Mouse (Mus musculus): ENCODE measurements around the gene Znrd1as. TPM values are rescaled to one million over a fixed set of nuclear protein-coding genes. Genes with fewer than 3 reads are reported as not detected.
A peak's percentile ranks its signal among the peaks of the same experiment; 100 is the strongest.

Znrd1as gene
- polyA plus RNA-seq (2014; fragmentation: Nextera tagmentation; extraction: Ambion mirVana) = 2.9 and 6.1 TPM in 2 replicates

DNA sequence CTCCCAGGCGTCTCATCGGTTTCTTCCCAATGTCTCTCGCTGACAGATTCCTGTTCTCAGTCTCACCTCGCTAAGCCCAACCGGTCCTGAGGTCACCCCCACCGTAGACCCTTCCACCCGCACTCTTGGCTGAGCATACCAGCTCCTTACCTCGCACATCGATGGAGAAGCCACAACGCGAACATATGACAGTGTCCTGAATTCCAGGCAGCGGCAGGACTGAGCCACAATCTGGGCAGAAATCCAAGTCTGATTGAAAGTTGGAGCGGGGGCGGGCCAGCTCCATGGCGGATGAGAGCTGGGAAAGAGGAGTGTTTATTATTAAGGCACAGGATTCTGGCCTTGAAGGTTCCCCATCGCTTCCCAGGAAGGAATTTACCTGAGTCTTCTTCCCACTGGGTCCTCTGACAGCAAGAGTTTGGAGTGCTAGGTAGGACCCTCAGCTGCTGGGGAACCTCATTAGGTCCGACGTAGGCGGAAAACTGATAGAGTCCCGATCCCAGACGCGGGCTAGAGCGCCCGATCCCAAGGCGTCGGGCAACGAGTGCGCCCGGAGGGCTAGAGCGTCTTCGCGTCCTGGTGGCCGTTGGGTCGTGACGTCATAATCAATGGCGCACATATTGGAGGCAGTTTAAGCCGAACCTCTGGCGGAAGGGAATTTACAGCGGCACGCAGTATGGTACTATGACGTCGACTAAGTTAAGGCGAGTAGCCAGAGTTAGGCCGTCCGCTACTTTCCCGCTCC lies at the start of gene Znrd1as, which contains the start of gene Znrd1:
Znrd1as (plus strand) TSS at position 594 of the 745 bp plus-strand sequence.
Znrd1 (minus strand) TSS at position 561 of the 745 bp plus-strand sequence.
- Histone ChIP-seq H3K4me3 (replicated peaks; ENCODE audit: low read depth, low read length) (peak within 1 kb of the TSS; percentile 67), H3K27me3 (ENCODE audit: control insufficient read depth, insufficient read depth, low read length) (no peaks in the 10 kb centered on the region), H3K4me1 (ENCODE audit: control insufficient read depth, insufficient read depth, low read length) (peaks cover 16% of the 10 kb centered on the region), H3K27ac (replicated peaks; ENCODE audit: low read depth, low read length) (peak within 1 kb of the TSS; percentile 70), H3K36me3 (ENCODE audit: control insufficient read depth, insufficient read depth, low read length) (peaks cover 8% of the 10 kb centered on the region), H3K4me2 (ENCODE audit: low read length) (peak within 1 kb of the TSS; percentile 80), H3K9ac (replicated peaks; ENCODE audit: low read length) (peak within 1 kb of the TSS; percentile 74), H3K9me3 (ENCODE audit: control insufficient read depth, low read length) (no peaks in the 10 kb centered on the region)
- peak; percentile 97 for ATAC-seq (ENCODE audit: low FRiP score, low TSS enrichment)
- under 1% methylated on average over 46 of the region's 46 CpGs for WGBS
- peak; percentile 100 for DNase-seq

DNA sequence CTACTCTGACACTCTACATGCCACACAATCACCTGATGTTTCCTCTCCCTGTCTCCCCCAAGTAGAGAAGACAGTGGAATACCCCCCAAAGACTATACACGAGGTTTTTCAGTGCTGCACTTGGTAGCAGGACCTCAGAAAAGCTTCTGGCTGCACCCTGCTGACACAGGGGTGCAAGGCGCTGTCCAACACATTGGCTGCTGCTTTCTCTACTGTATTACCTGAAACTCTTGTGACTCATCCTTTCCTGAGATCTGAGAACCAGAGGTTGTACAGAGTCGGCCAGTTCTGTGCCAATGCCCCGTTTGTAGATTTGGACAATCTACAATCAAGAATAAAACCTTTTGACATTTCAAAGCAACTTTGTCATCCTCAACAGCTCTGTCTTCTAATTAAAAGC lies 48.6 kb upstream of the Znrd1as start:
- Histone ChIP-seq H3K4me3 (replicated peaks; ENCODE audit: low read depth, low read length) (no peak overlapping the region), H3K9ac (replicated peaks; ENCODE audit: low read length) (no peak overlapping the region), H3K4me1 (ENCODE audit: control insufficient read depth, insufficient read depth, low read length) (no peaks in the 10 kb centered on the region), H3K4me2 (ENCODE audit: low read length) (no peak overlapping the region), H3K36me3 (ENCODE audit: control insufficient read depth, insufficient read depth, low read length) (no peaks in the 10 kb centered on the region), H3K27ac (replicated peaks; ENCODE audit: low read depth, low read length) (no peak overlapping the region), H3K9me3 (ENCODE audit: control insufficient read depth, low read length) (no peaks in the 10 kb centered on the region), H3K27me3 (ENCODE audit: control insufficient read depth, insufficient read depth, low read length) (no peaks in the 10 kb centered on the region)
- no peak for ATAC-seq (ENCODE audit: low FRiP score, low TSS enrichment)
- DNase-seq = no peak
- 59% methylated on average over 4 of the region's 4 CpGs for WGBS

DNA sequence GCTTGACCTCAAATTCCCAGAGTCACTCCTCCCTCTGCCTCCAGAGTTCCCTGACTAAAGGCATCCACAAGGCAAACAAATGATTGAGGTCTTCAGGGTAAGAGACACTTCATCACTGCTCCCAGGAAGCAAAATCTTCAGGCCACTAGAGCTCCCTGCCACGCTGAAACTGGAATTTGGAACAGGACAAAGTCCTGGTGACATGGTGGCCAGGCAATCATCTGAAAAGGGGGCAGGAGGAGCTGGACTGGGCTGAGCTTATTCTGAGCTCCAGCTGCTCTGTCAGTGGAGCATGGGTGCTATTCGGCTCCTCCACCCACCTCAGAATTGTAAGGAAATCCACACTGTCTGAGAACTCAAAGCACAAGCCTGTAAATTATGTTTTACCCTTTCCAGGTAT lies 46.4 kb upstream of the Znrd1as start:
- no peak overlapping the region for H3K27ac ChIP-seq (replicated peaks; ENCODE audit: low read depth, low read length)
- H3K36me3 ChIP-seq (ENCODE audit: control insufficient read depth, insufficient read depth, low read length) = no peaks in the 10 kb centered on the region
- DNase-seq = no peak
- H3K4me1 ChIP-seq (ENCODE audit: control insufficient read depth, insufficient read depth, low read length) = no peaks in the 10 kb centered on the region
- no peaks in the 10 kb centered on the region for H3K27me3 ChIP-seq (ENCODE audit: control insufficient read depth, insufficient read depth, low read length)
- no peak overlapping the region for H3K4me3 ChIP-seq (replicated peaks; ENCODE audit: low read depth, low read length)
- no peak for ATAC-seq (ENCODE audit: low FRiP score, low TSS enrichment)
- H3K4me2 ChIP-seq (ENCODE audit: low read length) = no peak overlapping the region
- 79% methylated on average over 2 of the region's 2 CpGs for WGBS
- no peaks in the 10 kb centered on the region for H3K9me3 ChIP-seq (ENCODE audit: control insufficient read depth, low read length)
- no peak overlapping the region for H3K9ac ChIP-seq (replicated peaks; ENCODE audit: low read length)

DNA sequence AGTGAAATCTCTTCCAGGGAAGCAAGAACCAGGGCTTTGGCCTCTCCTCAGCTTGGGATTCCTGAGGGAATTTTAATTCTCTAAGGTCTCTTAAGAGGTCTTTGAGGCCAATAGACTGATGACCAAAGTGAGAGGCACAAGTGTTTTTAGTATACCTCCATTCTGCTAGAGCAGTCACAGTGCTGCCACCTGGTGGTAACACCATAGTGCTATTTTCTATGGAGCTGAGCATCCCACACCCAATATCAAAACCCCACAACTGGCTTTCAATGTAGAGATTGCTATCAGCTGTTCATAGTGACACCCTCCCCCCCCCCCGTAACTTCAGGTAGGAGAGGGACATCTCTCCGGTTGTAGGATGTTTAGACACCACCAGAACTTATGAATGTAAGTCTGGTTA lies 44.3 kb upstream of the Znrd1as start:
- no peaks in the 10 kb centered on the region for H3K36me3 ChIP-seq (ENCODE audit: control insufficient read depth, insufficient read depth, low read length)
- H3K4me1 ChIP-seq (ENCODE audit: control insufficient read depth, insufficient read depth, low read length) = no peaks in the 10 kb centered on the region
- no peak overlapping the region for H3K27ac ChIP-seq (replicated peaks; ENCODE audit: low read depth, low read length)
- ATAC-seq (ENCODE audit: low FRiP score, low TSS enrichment) (no peak), DNase-seq (peak; percentile 89)
- no peak overlapping the region for H3K4me2 ChIP-seq (ENCODE audit: low read length)
- no peaks in the 10 kb centered on the region for H3K9me3 ChIP-seq (ENCODE audit: control insufficient read depth, low read length)
- H3K27me3 ChIP-seq (ENCODE audit: control insufficient read depth, insufficient read depth, low read length) = no peaks in the 10 kb centered on the region
- 14% methylated on average over 2 of the region's 2 CpGs for WGBS
- H3K9ac ChIP-seq (replicated peaks; ENCODE audit: low read length) = no peak overlapping the region
- no peak overlapping the region for H3K4me3 ChIP-seq (replicated peaks; ENCODE audit: low read depth, low read length)

DNA sequence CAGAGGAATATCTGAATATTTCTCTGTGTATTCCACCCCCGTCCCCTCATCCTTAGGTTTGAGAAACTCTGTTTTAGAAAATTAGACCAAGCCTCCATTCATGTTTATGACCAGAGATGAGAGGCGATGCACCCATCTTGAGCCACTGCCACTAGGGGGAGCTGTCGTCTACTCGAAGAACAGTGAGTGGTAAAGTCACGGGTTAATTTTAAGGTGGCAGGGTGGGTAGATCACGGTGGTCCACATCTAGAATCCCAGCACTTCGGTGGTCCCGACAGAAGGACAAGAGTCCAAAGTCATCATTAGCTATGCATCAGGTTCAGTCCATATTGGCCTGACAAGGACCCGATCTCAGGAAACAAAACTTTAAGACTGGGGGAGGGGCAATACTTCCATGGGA lies 43.3 kb upstream of the Znrd1as start:
- H3K27me3 ChIP-seq (ENCODE audit: control insufficient read depth, insufficient read depth, low read length) = no peaks in the 10 kb centered on the region
- H3K36me3 ChIP-seq (ENCODE audit: control insufficient read depth, insufficient read depth, low read length) = no peaks in the 10 kb centered on the region
- H3K4me1 ChIP-seq (ENCODE audit: control insufficient read depth, insufficient read depth, low read length) = no peaks in the 10 kb centered on the region
- DNase-seq = peak; percentile 78
- no peak overlapping the region for H3K4me3 ChIP-seq (replicated peaks; ENCODE audit: low read depth, low read length)
- ATAC-seq (ENCODE audit: low FRiP score, low TSS enrichment) = no peak
- WGBS = 17% methylated on average over 9 of the region's 9 CpGs
- no peak overlapping the region for H3K4me2 ChIP-seq (ENCODE audit: low read length)
- H3K9ac ChIP-seq (replicated peaks; ENCODE audit: low read length) = no peak overlapping the region
- H3K9me3 ChIP-seq (ENCODE audit: control insufficient read depth, low read length) = no peaks in the 10 kb centered on the region
- no peak overlapping the region for H3K27ac ChIP-seq (replicated peaks; ENCODE audit: low read depth, low read length)

DNA sequence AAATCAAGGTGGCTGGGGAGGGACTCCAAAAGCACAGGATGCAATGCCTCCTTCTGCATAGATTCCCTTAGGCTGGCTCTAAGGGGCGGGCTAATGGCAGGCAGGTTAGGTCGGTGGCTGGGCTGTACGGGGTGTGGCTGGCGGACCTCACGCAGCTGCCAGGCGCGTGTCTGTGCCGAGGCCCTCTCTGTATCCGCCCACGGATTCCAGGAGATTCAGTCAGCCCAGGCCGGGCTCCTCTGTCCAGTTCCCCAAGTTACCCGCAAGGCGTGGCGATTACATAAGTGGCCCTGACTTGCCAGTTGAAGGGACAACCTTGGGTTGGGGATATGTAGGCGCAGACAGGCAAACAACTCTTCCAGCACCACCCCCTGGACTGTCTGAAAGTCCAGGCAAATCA lies 38.2 kb upstream of the Znrd1as start:
- no peak for DNase-seq
- WGBS = 54% methylated on average over 15 of the region's 15 CpGs
- Histone ChIP-seq H3K9me3 (ENCODE audit: control insufficient read depth, low read length) (no peaks in the 10 kb centered on the region), H3K27me3 (ENCODE audit: control insufficient read depth, insufficient read depth, low read length) (no peaks in the 10 kb centered on the region), H3K4me3 (replicated peaks; ENCODE audit: low read depth, low read length) (no peak overlapping the region), H3K4me2 (ENCODE audit: low read length) (no peak overlapping the region), H3K36me3 (ENCODE audit: control insufficient read depth, insufficient read depth, low read length) (no peaks in the 10 kb centered on the region), H3K9ac (replicated peaks; ENCODE audit: low read length) (no peak overlapping the region), H3K27ac (replicated peaks; ENCODE audit: low read depth, low read length) (no peak overlapping the region), H3K4me1 (ENCODE audit: control insufficient read depth, insufficient read depth, low read length) (no peaks in the 10 kb centered on the region)
- no peak for ATAC-seq (ENCODE audit: low FRiP score, low TSS enrichment)

DNA sequence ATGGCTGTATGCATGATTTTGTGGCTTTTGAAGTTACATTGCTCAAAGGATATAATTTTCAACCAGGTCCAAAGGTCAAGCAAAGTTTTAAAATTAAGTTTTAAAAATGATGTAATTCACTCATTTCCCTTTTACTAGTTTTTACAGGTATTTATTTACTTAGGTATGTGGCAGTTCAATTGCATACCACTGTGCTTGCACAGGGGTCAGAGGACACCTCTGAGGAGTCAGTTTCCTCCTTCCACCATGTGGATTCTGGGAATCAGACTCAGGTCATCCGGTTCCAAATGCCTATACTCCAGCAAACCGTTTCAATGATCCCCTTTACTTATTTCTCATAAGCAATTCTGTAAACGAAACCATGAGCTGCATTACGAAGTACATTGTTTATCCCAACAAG lies 35.7 kb upstream of the Znrd1as start:
- no peaks in the 10 kb centered on the region for H3K27me3 ChIP-seq (ENCODE audit: control insufficient read depth, insufficient read depth, low read length)
- H3K27ac ChIP-seq (replicated peaks; ENCODE audit: low read depth, low read length) = no peak overlapping the region

DNA sequence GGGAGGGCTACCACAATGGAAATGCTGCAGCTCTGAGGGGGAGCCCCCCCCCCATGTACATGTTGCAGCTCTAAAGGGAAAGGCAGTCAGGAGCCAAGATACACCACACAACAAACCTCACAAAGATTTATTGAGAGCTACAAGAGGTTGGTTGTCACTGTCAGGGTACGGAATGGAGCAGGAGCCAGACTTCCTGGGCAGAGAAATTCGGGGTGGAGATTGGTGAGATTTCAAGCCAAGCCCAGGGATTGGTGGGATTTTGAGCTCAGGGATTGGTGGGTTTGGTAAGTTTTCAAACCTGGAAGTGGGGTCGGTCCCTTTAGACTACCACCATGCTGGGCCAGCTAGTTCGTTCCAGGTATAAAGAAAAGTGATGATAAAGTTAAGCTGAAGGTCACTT lies 34.9 kb upstream of the Znrd1as start:
- Histone ChIP-seq H3K4me1 (ENCODE audit: control insufficient read depth, insufficient read depth, low read length) (no peaks in the 10 kb centered on the region), H3K36me3 (ENCODE audit: control insufficient read depth, insufficient read depth, low read length) (no peaks in the 10 kb centered on the region), H3K27me3 (ENCODE audit: control insufficient read depth, insufficient read depth, low read length) (no peaks in the 10 kb centered on the region), H3K9me3 (ENCODE audit: control insufficient read depth, low read length) (no peaks in the 10 kb centered on the region), H3K4me2 (ENCODE audit: low read length) (no peak overlapping the region), H3K27ac (replicated peaks; ENCODE audit: low read depth, low read length) (no peak overlapping the region), H3K4me3 (replicated peaks; ENCODE audit: low read depth, low read length) (no peak overlapping the region), H3K9ac (replicated peaks; ENCODE audit: low read length) (no peak overlapping the region)
- WGBS = 71% methylated on average over 4 of the region's 4 CpGs
- no peak for ATAC-seq (ENCODE audit: low FRiP score, low TSS enrichment)
- DNase-seq = no peak

More for the DNA sequence above, 35.7 kb upstream of the Znrd1as start:
- Histone ChIP-seq H3K4me2 (ENCODE audit: low read length) (no peak overlapping the region), H3K36me3 (ENCODE audit: control insufficient read depth, insufficient read depth, low read length) (no peaks in the 10 kb centered on the region), H3K4me3 (replicated peaks; ENCODE audit: low read depth, low read length) (no peak overlapping the region), H3K9me3 (ENCODE audit: control insufficient read depth, low read length) (no peaks in the 10 kb centered on the region), H3K9ac (replicated peaks; ENCODE audit: low read length) (no peak overlapping the region), H3K4me1 (ENCODE audit: control insufficient read depth, insufficient read depth, low read length) (no peaks in the 10 kb centered on the region)
- WGBS = 91% methylated on average over 4 of the region's 4 CpGs
- ATAC-seq (ENCODE audit: low FRiP score, low TSS enrichment) (no peak), DNase-seq (no peak)

DNA sequence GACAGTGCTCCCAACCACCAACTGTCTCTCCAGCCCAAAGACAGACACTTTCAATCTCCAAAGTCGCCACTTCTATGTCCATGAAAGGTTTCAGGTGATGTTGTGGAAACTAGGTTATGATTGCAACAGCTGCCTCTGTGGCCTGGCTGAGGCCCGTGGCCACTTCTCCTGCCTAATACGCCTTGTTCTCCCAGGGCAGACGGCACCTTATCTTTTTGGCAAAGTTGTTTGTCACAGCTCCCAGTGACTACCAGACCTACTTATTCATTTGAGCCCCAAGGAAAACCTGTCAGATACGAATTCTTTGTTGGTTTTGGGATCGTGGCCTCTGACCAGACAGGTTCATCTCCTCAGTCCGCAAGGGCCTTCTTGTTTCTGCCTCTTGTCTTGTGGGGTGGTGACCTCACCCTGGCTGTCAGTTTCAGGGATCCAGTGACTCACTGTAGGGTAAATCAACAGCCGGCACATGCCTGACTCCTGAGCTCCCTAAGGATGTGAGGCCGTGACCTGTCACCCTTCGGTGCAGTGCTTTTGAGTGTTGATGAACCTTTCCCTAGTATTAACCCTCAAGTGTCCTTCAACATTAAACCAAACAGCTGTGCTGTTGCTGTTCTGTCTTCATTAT lies 30.8 kb upstream of the Znrd1as start:
- 70% methylated on average over 10 of the region's 10 CpGs for WGBS
- no peak overlapping the region for H3K9ac ChIP-seq (replicated peaks; ENCODE audit: low read length)
- H3K4me3 ChIP-seq (replicated peaks; ENCODE audit: low read depth, low read length) = no peak overlapping the region
- DNase-seq = no peak
- H3K36me3 ChIP-seq (ENCODE audit: control insufficient read depth, insufficient read depth, low read length) = no peaks in the 10 kb centered on the region
- H3K9me3 ChIP-seq (ENCODE audit: control insufficient read depth, low read length) = no peaks in the 10 kb centered on the region
- H3K4me1 ChIP-seq (ENCODE audit: control insufficient read depth, insufficient read depth, low read length) = no peaks in the 10 kb centered on the region
- no peak overlapping the region for H3K4me2 ChIP-seq (ENCODE audit: low read length)
- no peak overlapping the region for H3K27ac ChIP-seq (replicated peaks; ENCODE audit: low read depth, low read length)
- ATAC-seq (ENCODE audit: low FRiP score, low TSS enrichment) = no peak
- no peaks in the 10 kb centered on the region for H3K27me3 ChIP-seq (ENCODE audit: control insufficient read depth, insufficient read depth, low read length)

Measured in midbrain, embryonic 14.5 days (tissue).